Mouse (Mus musculus) testis, adult 2 months (tissue): ENCODE data around the gene Tmem132d.

Experiments used
- CTCF ChIP-seq: fragments of 200-500 bp; IDR thresholded peaks from 2 replicates; pipeline ENCODE4 v1.5.1; 2012; ENCODE audit warnings: low read depth, mild to moderate bottlenecking, inconsistent platforms, low read length, moderate library complexity; ENCODE audit not compliant: control insufficient read depth, insufficient read depth, insufficient replicate concordance
- POLR2A ChIP-seq: fragments of 200-500 bp; IDR thresholded peaks from 2 replicates; pipeline ENCODE4 v1.6.1; 2012; ENCODE audit warnings: low read depth, mild to moderate bottlenecking, inconsistent platforms, low read length, moderate library complexity; ENCODE audit not compliant: control insufficient read depth

- TF ChIP-seq POLR2A (no peak), CTCF (no peak)
Measured at GRCm38 (mm10) chr5:128102556-128102955, 330.3 kb downstream of the Tmem132d start.
